Mouse (Mus musculus) subcutaneous adipose tissue, adult 2 months (tissue): ENCODE data around the gene Ifitm7. TPM values are rescaled to one million over a fixed set of nuclear protein-coding genes. Genes with fewer than 3 reads are reported as not detected.

Source experiments
- polyA plus RNA-seq: library from polyadenylated mRNA; depleted of rRNA; stranded (reverse); fragments of >200 nt; gene quantifications from 2 replicates; pipeline ENCODE4 v1.2.3, GENCODE M21; 2012; ENCODE audit warnings: low replicate concordance; rRNA removed

Ifitm7 gene
- not detected in 2 replicates for polyA plus RNA-seq

DNA sequence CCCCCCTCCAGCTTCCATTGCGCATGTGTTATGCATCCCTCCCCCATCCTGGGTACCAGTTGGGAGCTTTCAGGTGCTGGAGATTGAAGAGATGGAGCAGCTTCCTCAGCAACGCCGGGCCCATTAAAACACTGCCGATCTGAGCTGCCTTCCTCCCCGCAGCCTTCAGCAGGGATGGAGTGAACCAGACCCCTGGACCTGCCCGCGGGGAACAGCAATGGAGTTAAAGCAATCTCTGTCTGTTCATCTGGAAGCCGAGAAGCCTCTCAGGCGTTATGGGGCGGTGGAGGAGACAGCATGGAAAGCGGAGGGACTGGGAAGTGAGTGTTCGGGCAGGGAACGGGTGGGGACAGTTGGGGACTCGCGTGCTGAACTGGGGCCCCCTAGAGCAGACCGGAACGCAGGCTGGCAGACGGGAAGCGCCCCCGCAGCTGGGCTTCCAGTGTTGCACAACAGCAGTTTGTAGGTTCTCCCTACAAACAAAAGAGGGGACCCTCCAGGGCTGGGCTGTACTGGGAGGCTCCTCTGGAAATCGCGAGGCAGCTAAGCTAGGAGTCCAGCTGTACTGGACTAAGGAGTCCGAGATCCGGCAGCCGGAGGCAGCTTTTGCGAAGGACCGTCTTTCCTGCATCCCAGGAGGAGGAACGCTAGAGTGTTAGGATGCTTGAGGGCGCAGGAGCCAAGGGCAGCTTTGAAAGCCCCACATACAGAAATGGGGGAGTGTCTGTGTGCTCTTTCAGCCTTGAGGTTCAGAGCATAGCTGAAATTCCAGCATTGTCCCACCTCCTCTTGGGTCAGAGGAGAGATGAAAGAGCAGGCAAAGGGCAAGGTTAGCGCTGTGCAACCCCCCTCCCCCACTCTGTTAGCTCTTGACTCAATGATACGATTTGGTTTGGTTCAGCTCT, at the start of gene Ifitm7, which contains the start of gene 2900011O08Rik:
Gene Ifitm7, minus strand, starts transcription at position 315 of the 905 bp plus-strand sequence.
Gene 2900011O08Rik, plus strand, starts transcription at position 31 of the 905 bp plus-strand sequence.

Other genes with a start within 250 kb of the Ifitm7 start
- 16.4 and 20.5 TPM in 2 replicates for gene Rrn3, start 206.2 kb downstream of the Ifitm7 start, polyA plus RNA-seq
- 68.8 and 71.7 TPM in 2 replicates for gene Ntan1, start 168.0 kb downstream of the Ifitm7 start, polyA plus RNA-seq
- 118 and 135 TPM in 2 replicates for gene Pdxdc1, start 83.8 kb downstream of the Ifitm7 start, polyA plus RNA-seq
- 3.5 and 5.8 TPM in 2 replicates for gene Mpv17l, start 83.7 kb downstream of the Ifitm7 start, polyA plus RNA-seq
- gene 2900011O08Rik, start 284 bp downstream of the Ifitm7 start, polyA plus RNA-seq = 0.54 TPM in 1 of 2 replicates, not detected in the other
- 43.4 and 51.8 TPM in 2 replicates for gene Nde1, start 176.4 kb upstream of the Ifitm7 start, polyA plus RNA-seq
- 14.4 and 22.3 TPM in 2 replicates for gene Marf1, start 176.5 kb upstream of the Ifitm7 start, polyA plus RNA-seq